Mouse (Mus musculus) liver, embryonic 13.5 days (tissue): Measurements from ENCODE around the gene Atp5f1. TPM values are rescaled to one million over a fixed set of nuclear protein-coding genes. Genes with fewer than 3 reads are reported as not detected.

Experiments
- ATAC-seq: fragments of 200-750 bp; cut with Nextera tagmentation; 2 replicates; pipeline ENCODE4 v1.8.0; 2017; ENCODE audit warnings: low read depth, mild to moderate bottlenecking, moderate number of reproducible peaks, moderate library complexity
- DNase-seq: peaks from one replicate; pipeline ENCODE4 v3.0.0; 2022
- H3K27ac ChIP-seq: fragments of 300-500 bp; sonication (generic); 2 replicates; pipeline ENCODE4 v1.5.1; 2015; ENCODE audit warnings: moderate library complexity, mild to moderate bottlenecking, inconsistent platforms
- H3K27me3 ChIP-seq: fragments of 300-500 bp; sonication (generic); 2 replicates; pipeline ENCODE4 v1.6.1; 2015; ENCODE audit warnings: mild to moderate bottlenecking, inconsistent platforms
- H3K36me3 ChIP-seq: fragments of 300-500 bp; sonication (generic); 2 replicates; pipeline ENCODE4 v1.6.1; 2015; ENCODE audit warnings: mild to moderate bottlenecking, inconsistent platforms
- H3K4me1 ChIP-seq: fragments of 300-500 bp; sonication (generic); replicated peaks from 2 replicates; pipeline ENCODE4 v1.6.1; 2015; ENCODE audit warnings: inconsistent platforms
- H3K4me2 ChIP-seq: fragments of 300-500 bp; sonication (generic); 2 replicates; pipeline ENCODE4 v1.6.1; 2015; ENCODE audit warnings: inconsistent platforms, mild to moderate bottlenecking, moderate library complexity
- H3K4me3 ChIP-seq: fragments of 300-500 bp; sonication (generic); replicated peaks from 2 replicates; pipeline ENCODE4 v1.5.1; 2015; ENCODE audit warnings: mild to moderate bottlenecking, inconsistent platforms
- H3K9ac ChIP-seq: fragments of 300-500 bp; sonication (generic); 2 replicates; pipeline ENCODE4 v1.6.1; 2015; ENCODE audit warnings: mild to moderate bottlenecking, inconsistent platforms
- H3K9me3 ChIP-seq: fragments of 300-500 bp; sonication (generic); replicated peaks from 2 replicates; pipeline ENCODE4 v1.6.1; 2016; ENCODE audit warnings: inconsistent platforms
- WGBS: fragments of 180-500 bp; shearing (Covaris S2); methylation state at CpG from one replicate; pipeline ENCODE4 v1.1.7; 2015; ENCODE audit not compliant: insufficient replicate concordance; 5-methylcytosine and 5-hydroxymethylcytosine counted together
- polyA plus RNA-seq: library from polyadenylated mRNA; unstranded; fragments of >200 nt; fragmentation: Nextera tagmentation; extraction: Ambion mirVana; gene quantifications from 2 replicates; pipeline ENCODE4 v1.2.1, GENCODE M21; 2015

Gene Atp5f1
- polyA plus RNA-seq, 1 experiment from 2014 or later, result 392 TPM

DNA sequence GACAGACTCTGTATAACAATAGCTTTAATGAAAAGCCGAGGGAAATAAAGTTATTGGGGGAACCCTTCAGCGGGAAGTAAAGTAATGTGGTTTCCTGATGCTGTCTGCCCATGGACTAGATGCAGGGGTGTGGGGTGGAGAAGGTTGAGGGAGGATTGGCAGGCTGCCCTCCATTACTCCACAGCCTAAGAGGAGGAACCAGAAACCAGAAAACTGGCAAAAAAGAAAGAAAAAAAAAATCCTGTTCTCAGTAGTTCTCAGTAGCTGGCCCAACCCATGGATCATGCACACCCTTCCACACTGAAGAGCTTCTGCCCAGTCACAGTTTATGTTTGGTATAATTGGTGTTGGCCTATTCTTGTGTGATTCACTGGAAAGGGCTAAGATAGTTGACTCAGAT is 61.6 kb downstream of the Atp5f1 start:
- H3K9ac ChIP-seq, result no peak overlapping the region
- H3K27me3 ChIP-seq, result no peaks in the 10 kb centered on the region
- peaks cover 31% of the 10 kb centered on the region for H3K4me1 ChIP-seq
- H3K9me3 ChIP-seq, result no peaks in the 10 kb centered on the region
- no peak overlapping the region for H3K4me3 ChIP-seq
- no peak overlapping the region for H3K27ac ChIP-seq
- DNase-seq, result no peak
- ATAC-seq, result no peak
- no peak overlapping the region for H3K4me2 ChIP-seq
- H3K36me3 ChIP-seq, result no peaks in the 10 kb centered on the region
- WGBS, result 22% methylated on average over 2 of the region's 2 CpGs

DNA sequence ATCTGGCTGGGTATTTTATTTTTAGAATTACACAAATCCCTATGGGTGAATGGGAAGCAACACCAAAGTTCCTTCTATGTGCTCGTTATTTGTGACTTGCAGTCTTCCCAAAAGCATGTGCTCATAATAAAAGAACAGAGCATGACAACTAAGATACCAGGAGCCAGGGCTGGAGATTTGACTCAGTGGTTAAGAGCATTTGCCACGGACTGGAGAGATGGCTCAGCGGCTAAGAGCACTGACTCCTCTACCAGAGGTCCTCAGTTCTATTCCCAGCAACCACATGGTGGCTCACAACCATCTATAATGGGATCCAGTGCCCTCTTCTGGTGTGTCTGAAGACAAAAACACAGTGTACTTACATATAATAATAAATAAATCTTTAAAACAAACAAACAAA is 63.1 kb downstream of the Atp5f1 start:
- H3K9me3 ChIP-seq, result no peaks in the 10 kb centered on the region
- no peak overlapping the region for H3K4me2 ChIP-seq
- no peak for ATAC-seq
- 72% methylated on average over 3 of the region's 3 CpGs for WGBS
- H3K27ac ChIP-seq, result no peak overlapping the region
- H3K4me1 ChIP-seq, result peaks cover 46% of the 10 kb centered on the region
- no peak overlapping the region for H3K9ac ChIP-seq
- no peaks in the 10 kb centered on the region for H3K36me3 ChIP-seq
- H3K27me3 ChIP-seq, result no peaks in the 10 kb centered on the region
- no peak for DNase-seq
- H3K4me3 ChIP-seq, result no peak overlapping the region

DNA sequence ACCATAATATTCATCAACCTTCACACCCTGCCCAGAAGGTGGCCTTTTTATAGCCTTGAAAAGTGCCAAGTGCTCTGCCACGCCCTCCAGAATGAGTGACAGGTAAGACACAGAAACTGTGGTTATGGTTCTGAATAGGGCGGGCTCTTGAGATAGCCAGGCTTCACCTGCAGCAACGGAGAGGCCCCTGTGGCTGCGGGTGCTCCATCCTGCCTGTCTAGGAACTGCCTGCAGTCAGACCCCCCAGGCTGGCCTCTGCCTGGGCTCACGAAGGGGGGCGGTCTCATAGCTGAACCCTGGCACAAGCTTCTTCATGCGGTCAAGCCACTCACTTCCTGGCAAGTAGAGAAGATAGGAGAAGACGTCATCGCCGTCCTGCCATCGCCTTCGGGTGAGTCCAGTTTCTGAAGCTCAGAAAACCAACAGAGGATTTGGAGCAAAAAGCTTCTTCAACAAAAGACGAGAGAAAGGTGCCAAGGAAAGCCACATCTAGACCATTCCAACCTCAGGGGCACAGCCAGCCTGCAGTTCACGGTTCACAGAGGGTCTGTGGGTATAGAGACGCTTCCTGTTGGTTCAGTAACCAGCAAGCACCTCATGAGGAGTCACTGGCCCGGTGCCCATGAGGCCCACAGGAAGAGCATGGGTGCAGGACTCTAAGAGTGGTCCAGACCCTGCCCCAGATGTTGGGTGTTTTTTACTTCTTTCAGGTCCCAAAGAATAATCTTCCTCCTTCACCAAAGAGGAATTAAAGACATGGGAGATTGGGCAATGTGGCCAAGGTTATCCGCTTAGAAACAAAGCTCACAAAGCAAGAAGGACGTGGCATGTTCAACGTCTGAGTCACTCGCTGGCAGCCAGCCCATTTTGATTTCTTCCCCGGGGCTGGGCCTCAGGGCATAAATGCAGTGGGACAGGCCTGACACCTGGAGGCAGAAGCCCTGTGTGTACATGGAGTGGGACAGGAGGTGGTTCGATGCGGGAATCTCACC is 65.0 kb downstream of the Atp5f1 start:
- no peaks in the 10 kb centered on the region for H3K9me3 ChIP-seq
- H3K9ac ChIP-seq, result peak overlapping the region; percentile 2; the same call in 1 of the 2 replicates
- H3K4me2 ChIP-seq, result peak overlapping the region; percentile 42
- peaks cover 57% of the 10 kb centered on the region for H3K4me1 ChIP-seq
- 21% methylated on average over 23 of the region's 23 CpGs for WGBS
- H3K27me3 ChIP-seq, result no peaks in the 10 kb centered on the region
- peak overlapping the region; percentile 62 for H3K27ac ChIP-seq
- ATAC-seq (peak; percentile 18; the same call in 1 of the 2 replicates), DNase-seq (no peak)
- H3K36me3 ChIP-seq, result no peaks in the 10 kb centered on the region
- peak overlapping the region; percentile 6; the same call in 1 of the 2 replicates for H3K4me3 ChIP-seq

DNA sequence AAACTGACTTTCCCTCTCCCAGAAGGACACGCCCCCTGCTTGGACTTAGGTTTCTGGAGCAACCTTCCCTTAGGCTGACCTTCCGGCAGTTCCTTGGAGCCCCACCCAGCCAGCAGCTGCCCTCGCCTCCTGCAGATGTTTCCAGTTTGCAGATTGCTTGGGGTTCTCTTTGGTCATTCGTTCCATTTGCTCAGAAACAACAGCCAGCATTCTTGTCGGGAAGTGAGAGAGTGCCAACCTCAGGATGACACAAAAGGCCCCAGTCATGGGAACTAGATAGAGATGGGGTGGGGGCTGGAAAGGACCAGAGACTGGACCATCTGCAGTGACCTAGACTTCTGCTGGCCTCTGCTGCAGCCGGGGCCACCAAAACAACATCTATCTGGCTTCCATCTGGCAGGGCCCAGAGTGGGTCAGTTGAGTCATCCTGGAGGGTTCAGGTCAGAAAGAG is 65.9 kb downstream of the Atp5f1 start:
- no peaks in the 10 kb centered on the region for H3K36me3 ChIP-seq
- H3K9me3 ChIP-seq, result no peaks in the 10 kb centered on the region
- no peak for DNase-seq
- no peak for ATAC-seq
- peak overlapping the region; percentile 62 for H3K27ac ChIP-seq
- peak overlapping the region; percentile 42 for H3K4me2 ChIP-seq
- H3K9ac ChIP-seq, result no peak overlapping the region
- H3K4me3 ChIP-seq, result no peak overlapping the region
- WGBS, result 36% methylated on average over 6 of the region's 6 CpGs
- H3K4me1 ChIP-seq, result peaks cover 51% of the 10 kb centered on the region
- no peaks in the 10 kb centered on the region for H3K27me3 ChIP-seq

Other genes with a start within 250 kb of the Atp5f1 start
- gene Rap1a, start 158.8 kb downstream of the Atp5f1 start, polyA plus RNA-seq, result 119 and 149 TPM in 2 replicates
- 0.44 and 0.51 TPM in 2 replicates for gene Adora3, start 89.2 kb downstream of the Atp5f1 start, polyA plus RNA-seq
- gene Tmigd3, start 89.2 kb downstream of the Atp5f1 start, polyA plus RNA-seq, result 0.18 TPM in 1 of 2 replicates, not detected in the other
- 2.1 and 3.8 TPM in 2 replicates for gene I830077J02Rik, start 27.4 kb downstream of the Atp5f1 start, polyA plus RNA-seq
- 65.8 and 69.1 TPM in 2 replicates for gene Wdr77, start 730 bp downstream of the Atp5f1 start, polyA plus RNA-seq
- 0.71 and 1.3 TPM in 2 replicates for gene Ovgp1, start 13.6 kb upstream of the Atp5f1 start, polyA plus RNA-seq
- not detected in 2 replicates for gene Pifo, start 54.5 kb upstream of the Atp5f1 start, polyA plus RNA-seq
- 0.08 TPM in 1 of 2 replicates, not detected in the other for gene Chil5, start 72.7 kb upstream of the Atp5f1 start, polyA plus RNA-seq
- gene Chia1, start 153.1 kb upstream of the Atp5f1 start, polyA plus RNA-seq, result not detected in 2 replicates
- 0.16 and 0.29 TPM in 2 replicates for gene Chil3, start 207.5 kb upstream of the Atp5f1 start, polyA plus RNA-seq